Mouse (Mus musculus): ENCODE results near the gene Ttll9.

DNA sequence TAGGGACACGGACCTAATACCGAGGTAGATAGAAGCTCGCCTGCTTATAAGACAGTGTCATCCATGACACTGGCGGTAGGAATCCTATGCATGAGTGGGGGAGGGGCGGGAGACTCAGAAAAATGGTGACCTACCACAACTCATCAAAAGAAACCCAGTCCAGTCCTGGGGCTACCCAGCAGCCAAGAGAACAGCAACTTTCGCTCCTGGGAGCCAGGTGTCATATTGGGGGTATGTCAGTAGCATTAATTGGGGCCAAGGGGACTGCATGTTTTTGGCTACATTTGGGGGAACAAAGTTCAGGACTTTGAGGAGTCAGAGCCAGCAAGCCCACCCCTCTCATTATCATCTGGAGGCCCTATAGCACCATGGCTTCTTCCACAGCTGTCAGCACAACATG, 88.8 kb downstream of the Ttll9 start:
- TF ChIP-seq CTCF (IDR thresholded peaks at IDR 0.05) (no peak), POLR2A (IDR thresholded peaks at IDR 0.05; ENCODE audit: insufficient read depth, low read depth, low read length) (no peak)
